Mouse (Mus musculus): ENCODE measurements at regions not wholly inside any gene's neighbourhood (a gene's known extent, or its start where the extent isn't known, plus 50 kb on each side); places are given as distances from the start of the nearest gene placed in this dataset.

DNA sequence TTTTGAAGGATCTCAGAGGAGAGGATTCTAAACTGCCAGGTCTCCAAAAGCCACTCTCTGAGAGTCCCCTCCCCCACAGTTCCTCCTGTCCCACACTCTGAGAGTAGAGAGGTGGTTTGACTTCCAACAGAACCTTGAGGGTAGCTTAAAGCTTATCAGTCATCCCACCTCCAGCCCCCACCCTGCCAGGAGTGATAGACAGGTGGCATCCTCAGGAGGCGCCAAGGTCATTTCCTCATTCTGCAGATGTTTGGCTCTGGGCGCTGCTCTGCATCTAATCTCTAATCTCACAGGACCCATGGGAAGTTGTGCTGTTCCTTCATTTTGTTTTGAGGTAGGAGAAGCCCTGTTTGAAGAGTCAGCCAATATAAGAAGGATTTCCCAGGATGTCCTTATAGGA is 96.2 kb downstream of the Hes1 start:
- no peak for DNase-seq (ENCODE audit: low spot score)

DNA sequence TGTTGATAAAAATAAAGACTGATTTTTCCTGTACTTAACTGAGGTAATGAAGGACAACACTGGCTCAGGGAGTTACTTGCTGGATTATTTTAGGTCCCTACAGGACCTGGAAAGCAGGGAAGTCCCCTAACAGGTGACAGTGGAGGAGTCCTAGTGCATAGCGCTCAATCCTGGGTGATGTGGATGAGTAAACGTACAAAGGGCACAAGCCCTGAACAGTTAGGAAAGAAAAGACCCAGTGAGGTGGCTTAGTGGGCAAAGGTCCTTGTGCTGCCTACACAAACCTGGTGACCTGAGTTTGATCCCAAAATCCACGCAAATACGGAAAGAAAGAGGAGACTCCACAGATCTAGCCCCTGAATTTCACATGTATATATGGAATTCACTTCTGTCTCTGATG is 99.1 kb downstream of the Hes1 start:
- no peak for DNase-seq (ENCODE audit: low spot score)

DNA sequence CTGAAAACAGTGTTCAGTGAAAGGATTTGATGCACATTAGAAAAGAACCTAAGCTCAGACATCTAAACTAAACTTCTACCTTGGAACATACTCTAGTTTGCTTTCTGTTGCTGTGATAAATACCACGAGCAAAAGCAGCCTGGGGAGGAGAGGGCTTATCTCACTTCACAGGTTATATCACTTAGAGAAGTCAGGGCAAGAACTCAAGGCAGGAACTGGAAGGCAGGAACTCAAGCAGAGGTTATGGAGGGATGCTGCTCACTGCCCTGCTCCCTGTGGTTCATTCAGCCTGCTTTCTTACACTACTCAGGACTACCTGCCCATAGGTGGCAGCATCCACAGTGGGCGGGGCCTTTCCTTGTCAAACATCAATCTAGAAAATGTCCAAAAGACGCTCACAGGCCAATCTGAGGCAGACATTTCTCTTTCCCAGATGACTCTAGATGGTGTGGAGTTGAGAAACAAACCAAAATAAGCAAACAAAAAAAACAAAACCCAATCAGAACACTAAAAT is 101.5 kb downstream of the Hes1 start:
- DNase-seq (ENCODE audit: low spot score): no peak

DNA sequence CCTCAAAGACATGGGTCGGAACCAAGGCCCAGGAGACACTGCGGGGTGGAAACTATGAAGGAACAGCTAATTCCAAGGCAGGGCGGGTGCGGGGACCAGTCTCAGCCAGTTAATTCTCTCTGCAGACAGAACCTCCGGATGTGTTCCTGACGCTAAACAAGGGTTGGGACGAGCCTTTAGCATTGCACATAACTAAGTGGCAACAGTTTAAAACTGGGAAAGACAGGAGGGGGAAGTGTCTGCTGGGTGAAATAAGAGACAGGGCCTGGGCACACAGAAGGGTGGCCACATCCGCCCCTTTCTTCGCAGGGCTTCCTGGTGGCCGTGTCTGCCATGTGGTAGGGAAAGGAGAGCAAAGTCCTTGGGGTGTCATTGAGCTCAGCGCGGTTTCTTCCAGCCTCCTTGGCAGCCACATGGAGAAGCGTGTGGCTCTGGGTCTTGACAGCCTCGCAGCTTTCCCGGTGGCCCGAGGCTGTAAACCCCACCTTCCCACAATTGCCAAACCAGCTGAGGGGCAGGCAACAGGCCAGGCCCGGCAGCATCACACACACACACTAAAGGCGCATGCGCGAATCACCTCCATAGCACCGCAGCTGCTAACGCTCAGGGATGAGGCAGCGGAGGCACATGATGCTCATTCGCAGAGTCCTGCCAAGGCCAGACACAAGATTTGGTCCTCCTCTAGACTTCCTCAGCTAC is 95.8 kb downstream of the Cpn2 start:
- no peak for DNase-seq (ENCODE audit: low spot score)

DNA sequence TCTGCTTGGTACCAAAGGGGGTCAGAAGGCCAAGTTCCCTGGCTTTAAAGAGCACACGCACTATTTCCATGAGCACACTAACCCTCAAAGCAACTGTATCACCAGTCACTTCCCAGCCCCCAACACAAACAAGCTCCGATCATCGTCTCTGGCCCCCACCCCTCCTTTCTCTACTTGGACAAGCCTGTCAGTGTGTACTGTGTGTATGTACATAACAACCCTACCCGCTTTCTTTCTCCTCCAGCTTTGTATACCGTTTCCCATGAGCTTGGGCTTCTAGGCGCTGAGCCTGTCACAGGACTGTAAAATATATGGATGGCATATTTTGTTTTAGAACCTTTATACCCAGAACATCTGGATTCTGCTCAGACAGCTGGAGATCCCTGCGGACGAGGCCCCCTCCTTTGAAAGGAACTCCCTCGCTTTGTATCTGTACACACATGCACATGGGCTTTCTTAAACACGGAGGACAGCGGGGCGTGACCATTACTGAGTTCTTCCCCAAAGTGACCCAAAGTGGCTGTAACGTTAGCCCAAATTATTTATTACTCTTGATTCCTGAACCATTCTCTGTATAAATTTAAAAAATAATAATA is 95.1 kb downstream of the Cpn2 start:
- DNase-seq (ENCODE audit: low spot score): no peak

DNA sequence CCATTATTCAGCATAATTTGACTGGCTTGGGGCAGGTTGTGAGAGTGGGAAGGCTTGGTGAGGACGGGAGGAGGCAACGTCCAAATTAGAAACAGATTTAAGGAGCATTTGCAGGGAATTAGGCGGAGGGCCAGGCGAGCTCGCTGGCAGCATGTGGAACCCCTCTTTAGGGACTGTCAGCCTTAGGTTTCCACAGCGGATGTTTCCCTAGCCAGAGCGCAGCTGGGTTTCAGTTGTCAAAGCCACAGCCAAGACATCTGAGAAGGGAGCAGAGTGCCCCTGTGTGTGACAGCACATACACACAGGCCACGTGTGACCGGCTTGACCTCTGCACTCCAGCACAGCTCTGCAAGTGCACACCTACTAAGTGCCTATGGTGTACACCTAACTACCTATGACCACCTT is 94.5 kb downstream of the Cpn2 start:
- peak; percentile 81 for DNase-seq (ENCODE audit: low spot score)

DNA sequence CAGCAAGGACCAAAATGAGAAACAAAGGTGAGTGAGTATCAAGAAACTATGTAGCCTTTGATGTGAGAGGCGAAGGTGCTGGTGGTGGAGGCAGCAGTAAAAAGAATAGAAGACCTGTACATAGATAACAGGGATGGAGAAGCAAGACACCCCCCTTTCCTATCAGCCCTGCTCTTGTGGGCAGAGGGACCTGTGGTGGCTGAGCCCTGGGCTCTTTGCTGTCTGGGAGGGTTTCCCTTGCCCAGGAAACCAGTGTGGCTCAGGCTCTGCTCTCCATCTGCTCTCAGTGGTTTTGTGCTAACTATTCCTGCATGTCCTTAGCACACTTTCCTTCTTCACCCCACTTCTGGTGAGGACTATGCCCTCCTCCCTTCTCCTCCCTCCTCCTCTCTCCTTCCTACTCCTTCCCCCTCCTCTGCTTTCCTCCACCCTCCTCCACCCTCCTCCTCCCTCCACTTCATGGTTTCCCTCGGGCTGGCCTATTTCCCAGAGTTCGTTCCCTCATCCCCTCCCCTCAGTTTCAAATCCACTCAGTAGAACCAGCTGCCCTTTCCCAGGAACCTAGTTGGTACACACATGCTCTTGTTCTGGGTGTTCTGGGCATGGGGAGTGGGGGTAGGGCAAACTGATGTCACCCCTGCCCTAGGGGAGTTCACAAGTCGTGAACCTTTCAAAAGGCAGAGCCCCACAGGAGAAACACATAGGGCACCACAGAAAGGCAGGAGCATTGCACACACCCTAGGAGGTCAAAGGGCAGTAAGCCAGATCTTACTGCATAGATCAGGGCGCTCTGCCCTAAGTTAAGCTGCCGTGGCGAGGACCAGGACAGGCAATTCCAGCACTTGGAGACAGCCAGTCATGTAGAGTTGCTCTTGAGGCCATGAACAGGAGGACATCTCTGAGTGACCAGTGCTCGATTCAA is 93.1 kb downstream of the Cpn2 start:
- no peak for DNase-seq (ENCODE audit: low spot score)

DNA sequence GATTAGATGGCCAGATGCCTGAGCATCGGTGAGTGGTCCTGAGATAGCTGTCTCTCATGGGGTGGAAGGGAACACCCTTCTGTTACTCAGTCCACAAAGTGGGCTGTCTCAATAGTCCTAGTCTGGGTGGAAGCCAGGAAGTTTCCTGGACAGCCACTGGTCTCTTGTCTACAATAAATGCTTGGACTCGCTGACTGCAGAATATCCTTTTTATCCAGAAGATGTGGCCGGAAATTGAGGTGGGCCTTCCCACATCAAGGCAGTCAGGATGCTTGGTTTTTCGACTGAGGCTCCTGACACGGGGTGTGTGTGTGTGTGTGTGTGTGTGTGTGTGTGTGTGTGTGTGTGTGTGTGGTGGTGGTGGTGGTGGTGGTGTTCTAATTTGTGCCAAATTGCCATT is 91.0 kb downstream of the Cpn2 start:
- DNase-seq (ENCODE audit: low spot score): no peak

DNA sequence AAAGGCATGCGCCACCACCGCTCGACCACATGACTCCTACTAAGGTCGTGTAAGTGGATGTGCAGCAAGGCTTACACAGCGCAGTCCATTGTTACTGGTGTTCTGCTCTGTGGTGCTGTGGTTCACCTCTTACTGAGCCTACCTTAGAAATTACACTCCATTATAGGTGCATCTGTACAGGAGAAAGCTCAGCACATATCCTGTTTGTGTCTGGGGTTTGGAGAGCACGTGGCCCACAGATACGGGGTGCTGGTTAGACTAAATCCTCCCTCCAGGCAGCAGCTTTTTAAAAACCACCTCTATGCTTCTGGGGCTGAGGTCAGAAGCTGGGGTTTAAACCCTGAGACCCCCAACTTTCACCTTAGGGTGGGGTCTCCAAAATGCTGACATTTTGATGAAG is 89.5 kb downstream of the Cpn2 start:
- DNase-seq (ENCODE audit: low spot score): no peak

DNA sequence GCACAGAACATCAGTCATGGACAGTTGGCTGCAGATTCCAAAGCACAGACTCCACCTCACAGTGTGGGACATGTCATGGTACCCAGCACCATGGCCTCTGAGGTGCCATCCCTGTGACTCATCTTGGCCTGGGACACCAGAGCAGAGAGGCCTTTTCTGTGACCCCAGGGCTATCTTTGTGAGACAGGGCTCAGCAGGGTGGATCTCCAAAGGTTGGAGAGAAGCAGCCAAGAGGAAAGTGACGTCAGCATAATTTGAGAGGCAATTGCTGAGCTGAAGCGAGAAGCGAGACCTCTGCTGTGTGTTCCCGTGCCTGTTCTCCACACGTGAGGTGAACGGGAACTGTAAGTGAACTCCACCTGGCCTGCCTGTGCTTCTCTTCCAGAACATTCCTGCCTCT is 88.7 kb downstream of the Cpn2 start:
- no peak for DNase-seq (ENCODE audit: low spot score)

DNA sequence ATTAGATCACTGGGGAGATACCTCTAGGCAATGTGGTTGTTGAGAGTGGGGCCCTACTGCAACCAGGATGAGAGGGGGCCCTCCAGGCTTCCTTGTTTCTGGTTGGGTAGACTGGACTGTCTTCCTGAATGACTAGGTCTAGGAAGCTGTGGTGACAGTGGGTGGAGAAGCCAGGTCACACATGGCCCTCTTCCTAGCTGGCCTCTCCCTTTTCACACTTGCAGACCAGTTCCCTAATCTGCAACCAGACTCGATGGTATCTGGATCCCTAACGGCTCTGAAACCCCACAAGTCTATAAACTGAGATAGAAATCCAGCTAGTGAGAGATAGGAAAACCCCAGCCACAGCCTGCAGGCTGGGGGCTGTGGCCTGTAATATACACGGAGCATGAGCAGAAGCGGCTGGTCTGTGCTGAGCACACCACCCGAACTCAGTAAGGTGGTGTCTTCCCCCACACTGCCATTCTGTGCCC is 87.8 kb downstream of the Cpn2 start:
- DNase-seq (ENCODE audit: low spot score): no peak

DNA sequence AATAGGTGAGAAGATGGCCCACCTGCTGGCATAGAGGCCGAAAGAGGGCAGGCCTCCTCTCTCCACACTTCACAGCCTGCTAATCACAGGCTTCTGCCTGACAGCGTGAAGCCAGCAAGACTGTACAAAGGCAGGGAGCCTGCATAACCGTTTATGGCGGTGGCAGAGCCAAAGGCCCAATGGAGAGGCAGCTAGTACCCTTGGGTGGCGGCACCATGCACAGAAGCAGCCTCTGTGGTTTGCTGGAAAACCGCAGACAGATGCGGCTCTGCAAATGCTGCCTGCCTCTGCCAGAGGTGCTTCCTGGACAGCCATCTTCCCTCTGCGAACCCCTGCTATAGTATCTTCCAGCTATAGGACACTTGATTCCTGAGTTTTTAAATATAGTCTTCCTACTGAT is 86.2 kb downstream of the Cpn2 start:
- DNase-seq (ENCODE audit: low spot score): no peak

DNA sequence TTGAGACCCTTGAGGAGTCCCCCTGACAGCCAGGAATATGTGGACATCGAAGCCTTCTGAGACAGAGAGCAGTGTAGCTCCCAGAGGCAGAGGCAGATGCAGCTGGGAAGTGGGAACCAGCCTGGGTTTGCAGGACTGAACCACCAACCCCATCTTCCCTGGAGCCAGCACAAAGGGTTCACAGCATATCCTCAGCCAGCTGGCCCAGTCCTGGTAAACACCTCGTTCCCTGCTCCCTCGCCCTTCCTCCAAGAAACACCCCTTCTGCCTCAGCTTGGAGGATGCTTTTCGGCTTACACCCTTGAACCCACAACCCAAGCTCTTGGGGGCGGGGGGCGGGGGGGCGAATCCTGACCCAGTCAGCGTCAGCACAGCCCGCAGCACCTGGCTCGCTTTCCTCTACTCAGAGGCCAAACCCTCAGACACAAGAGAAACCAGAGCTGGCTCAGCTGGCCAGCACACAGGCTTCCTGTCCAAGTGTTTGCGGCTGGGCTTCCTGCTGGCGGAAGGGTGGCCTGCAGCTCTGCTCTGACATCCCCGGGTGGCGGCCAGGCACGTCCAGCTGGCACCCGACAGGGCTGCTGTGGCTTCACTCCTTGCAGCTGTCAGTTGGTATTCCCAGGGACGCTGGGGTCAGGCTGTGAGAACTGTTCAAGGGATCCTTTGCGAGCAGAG is 82.6 kb downstream of the Cpn2 start:
- peak; percentile 66 for DNase-seq (ENCODE audit: low spot score)

DNA sequence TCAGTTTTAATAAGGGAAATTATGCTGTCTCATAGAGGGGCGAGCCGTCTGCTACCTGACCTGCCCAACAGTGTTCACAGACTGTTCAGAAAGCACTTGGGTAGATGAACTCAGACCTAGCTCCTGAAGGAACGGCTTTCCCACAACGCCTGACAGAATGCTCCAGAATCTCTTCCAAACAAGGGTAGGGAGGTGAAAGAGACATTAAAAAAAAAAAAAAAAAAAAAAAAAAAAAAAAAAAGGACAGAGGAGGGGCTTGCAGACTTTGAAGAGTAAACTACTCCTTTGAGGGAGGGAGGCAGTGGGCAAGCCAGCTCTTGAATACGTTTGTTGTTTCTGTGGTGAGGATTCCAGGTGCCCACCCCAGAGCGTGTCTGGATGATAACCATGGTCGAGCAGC is 81.6 kb downstream of the Cpn2 start:
- DNase-seq (ENCODE audit: low spot score): no peak

DNA sequence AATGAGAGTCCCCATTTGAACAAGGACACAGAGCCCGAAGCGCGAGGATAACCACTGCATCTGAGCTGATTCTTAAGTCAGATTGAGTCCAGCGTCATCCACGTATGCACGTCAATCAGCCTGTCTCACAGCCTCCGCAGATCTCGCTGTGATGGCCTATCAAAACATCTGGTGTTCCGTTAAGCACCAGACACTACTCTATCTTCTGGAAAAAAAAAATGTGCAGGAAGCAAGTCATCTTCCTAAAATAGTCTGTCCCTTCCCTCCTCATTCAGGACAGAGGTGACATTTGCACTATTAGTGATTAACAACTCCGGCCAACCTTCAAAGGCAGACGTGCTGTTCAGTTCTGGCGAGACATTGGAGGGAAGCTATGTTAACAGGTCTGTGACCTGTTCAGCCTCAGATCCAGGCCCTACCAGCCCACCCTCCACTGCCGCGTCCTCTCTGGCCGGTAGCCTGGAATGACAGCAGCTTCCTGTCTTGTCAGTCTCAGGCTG is 81.0 kb downstream of the Cpn2 start:
- DNase-seq (ENCODE audit: low spot score): no peak

DNA sequence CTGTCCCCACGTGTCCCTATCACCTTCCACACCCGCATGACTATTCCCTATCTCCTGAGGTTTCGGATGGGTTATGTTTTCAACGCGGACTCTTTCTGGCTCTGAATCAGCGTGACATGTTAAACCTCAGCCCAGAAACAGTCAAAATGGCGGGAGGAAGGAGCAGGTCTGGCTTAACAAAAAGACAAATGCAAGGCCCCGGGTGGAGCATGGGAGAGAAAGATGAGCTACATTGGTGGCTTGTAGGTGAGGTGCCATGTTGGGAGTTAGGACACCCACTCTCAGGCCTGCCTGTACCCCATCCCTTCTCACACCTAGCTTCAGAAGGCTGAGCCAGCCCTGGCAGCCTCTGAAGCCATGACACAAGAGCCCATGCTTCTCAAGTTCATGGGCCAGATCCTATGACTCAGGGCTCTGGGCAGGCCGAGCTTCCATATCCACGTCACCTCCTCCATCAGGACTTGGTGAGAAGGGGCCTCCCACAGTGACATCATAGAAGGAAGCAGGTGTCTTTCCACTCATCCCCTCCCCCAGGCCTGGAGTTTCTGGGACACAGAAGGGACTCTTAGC is 80.5 kb downstream of the Cpn2 start:
- no peak for DNase-seq (ENCODE audit: low spot score)

DNA sequence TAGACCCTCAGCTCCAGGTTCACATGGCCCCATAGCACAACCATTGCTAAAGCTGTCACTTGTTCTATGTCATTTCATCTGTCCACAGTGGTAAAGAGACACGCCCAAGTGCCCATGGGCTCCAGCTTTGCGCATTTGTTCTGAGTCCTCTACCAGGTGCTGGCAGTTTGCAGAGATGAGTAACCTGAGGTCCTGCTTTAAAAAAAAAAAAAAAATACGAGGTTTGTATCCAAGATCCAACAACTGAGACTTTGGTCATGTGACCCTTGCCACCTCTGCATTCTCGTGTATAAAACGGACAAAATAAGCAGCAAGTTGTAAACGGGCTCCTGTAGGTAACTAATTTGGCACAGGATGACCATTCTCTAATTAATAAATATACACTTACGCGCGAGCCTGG is 79.9 kb downstream of the Cpn2 start:
- DNase-seq (ENCODE audit: low spot score): no peak

DNA sequence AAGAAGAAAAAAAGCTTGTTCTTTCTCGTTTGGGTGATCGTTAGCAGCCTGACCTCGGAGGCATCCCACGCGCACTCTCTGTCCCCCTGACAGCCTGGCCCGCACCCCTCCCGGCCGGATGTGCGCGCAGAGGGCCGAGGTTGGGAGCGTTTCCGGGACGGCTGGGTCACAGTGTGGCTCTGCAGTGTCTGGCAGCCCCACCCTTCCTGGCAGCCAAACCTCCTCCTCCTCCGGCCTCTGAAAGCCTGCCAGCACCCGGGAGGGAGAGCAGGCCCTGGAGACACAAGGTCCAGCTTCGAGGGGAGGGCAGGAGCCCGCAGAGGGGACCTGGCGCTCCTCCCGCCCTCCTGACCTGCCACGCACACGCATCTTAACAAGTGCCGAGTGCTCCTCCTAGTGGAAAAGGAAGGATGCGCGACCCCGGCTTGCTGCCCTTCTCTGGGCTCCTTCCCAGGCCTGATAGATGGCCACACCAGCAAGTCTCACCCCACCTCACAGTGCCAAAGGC is 79.3 kb downstream of the Cpn2 start:
- peak; percentile 95 for DNase-seq (ENCODE audit: low spot score)

DNA sequence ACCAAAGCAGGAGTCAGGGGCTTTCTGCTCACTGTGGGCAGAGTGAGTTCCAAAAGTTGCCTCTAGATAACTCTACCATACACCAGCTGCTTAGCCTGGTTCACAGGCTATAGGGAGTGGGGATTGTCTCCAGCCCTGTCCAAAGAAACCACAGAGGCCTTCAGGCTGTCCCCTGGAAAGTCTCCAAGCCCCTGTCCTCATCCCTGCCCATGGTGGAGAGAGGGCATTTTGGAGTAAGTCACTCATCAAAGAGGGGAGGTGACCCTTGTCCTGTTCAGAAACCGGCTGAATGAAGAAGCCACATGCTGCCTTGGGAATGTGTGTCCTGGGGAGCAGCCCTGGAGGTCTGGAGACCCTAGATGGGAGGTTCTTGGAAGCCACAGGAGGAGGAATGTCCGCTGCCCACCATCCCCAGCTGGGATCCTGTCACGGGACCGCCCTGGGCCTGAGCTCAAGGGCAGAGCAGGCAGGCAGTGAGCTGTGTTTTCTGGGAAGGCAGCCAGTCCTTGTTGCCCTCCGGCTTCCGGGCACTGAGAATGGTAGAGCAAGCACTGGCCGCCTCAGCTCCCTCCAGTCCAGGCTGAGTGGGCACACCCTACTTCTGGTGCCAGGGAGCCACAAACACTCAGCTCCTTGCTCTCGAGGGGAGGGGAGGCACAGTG is 78.4 kb downstream of the Cpn2 start:
- DNase-seq (ENCODE audit: low spot score): no peak

DNA sequence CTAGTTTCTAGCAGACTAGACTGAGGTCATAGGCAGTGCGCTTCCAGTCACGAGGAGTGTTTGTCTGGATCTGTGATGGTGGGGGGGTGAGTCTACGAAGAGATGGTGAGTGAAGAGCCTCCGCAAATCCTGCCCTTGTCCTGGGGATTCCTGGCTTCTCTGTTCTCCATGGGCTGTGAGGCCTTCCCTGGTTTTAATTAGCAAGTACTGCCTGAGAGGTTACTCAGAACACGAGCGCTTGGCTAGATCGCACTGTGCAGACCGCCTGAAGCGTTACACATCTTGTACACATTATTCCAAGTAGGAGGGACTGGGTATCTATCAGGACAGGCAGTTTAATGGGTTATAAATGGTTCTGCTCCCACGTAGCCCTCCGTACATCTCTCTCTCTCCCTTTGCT is 76.9 kb downstream of the Cpn2 start:
- DNase-seq (ENCODE audit: low spot score): peak; percentile 70

DNA sequence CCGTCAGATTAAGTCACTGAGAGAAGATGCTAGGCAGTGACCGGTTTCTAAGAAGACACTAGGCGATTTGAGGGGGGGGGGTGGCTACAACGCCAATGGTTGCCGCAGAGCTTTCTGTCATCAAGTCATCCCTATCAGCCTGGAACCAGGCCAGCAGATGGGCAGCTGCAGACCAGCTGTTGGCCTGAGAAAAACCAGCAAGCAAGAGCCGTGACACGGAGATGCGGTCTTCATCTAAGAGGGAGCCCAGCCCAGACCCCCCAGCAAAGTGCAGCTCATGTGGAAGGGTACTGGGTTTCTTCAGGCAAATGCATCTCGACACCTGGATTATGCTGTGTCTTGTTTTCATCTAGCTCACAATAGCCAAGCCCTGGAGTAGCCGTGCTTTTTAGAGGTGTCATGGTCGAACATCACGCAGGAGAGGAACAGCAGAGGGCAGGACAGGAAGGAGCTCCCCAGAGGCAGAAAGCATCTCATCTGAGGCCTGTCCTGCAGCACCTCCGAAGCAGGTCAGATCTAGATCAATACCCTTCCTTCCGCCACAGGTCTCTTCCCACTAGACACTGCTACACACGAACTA is 76.3 kb downstream of the Cpn2 start:
- peak; percentile 53 for DNase-seq (ENCODE audit: low spot score)

Data from embryo, embryonic 10.5 days (tissue).